Mouse (Mus musculus) kidney, adult 2 months (tissue): ENCODE results near the gene Npas3. TPM values are rescaled to one million over a fixed set of nuclear protein-coding genes. Genes with fewer than 3 reads are reported as not detected.

Experiments used
- DNase-seq: peaks from one replicate; pipeline ENCODE4 v3.0.0; 2021
- H3K27ac ChIP-seq: fragments of 200-500 bp; 2 replicates; pipeline ENCODE4 v1.5.1; 2012; ENCODE audit warnings: low read depth, low read length, control low read depth, inconsistent platforms; ENCODE audit not compliant: insufficient read depth
- H3K27me3 ChIP-seq: fragments of 200-500 bp; replicated peaks from 2 replicates; pipeline ENCODE4 v1.6.1; 2012; ENCODE audit warnings: mild to moderate bottlenecking, moderate library complexity, low read length, inconsistent platforms; ENCODE audit not compliant: control insufficient read depth, insufficient read depth
- H3K36me3 ChIP-seq: fragments of 200-500 bp; 2 replicates; pipeline ENCODE4 v1.6.1; 2012; ENCODE audit warnings: mild to moderate bottlenecking, moderate library complexity, low read length, inconsistent platforms; ENCODE audit not compliant: control insufficient read depth, insufficient read depth
- H3K4me1 ChIP-seq: fragments of 200-500 bp; 2 replicates; pipeline ENCODE4 v1.6.1; 2011; ENCODE audit warnings: low read length; ENCODE audit not compliant: control insufficient read depth, insufficient read depth
- H3K4me3 ChIP-seq: fragments of 200-500 bp; 2 replicates; pipeline ENCODE4 v1.5.1; 2011; ENCODE audit warnings: mild to moderate bottlenecking, low read depth, low read length, control low read depth; ENCODE audit not compliant: insufficient read depth
- CTCF ChIP-seq: fragments of 200-500 bp; conservative IDR thresholded peaks from 2 replicates; pipeline ENCODE4 v1.5.1; 2011; ENCODE audit warnings: low read depth, mild to moderate bottlenecking, control low read depth, low read length, moderate library complexity, mixed read lengths; ENCODE audit not compliant: insufficient read depth, insufficient read length
- POLR2A ChIP-seq: fragments of 200-500 bp; IDR thresholded peaks from one replicate; pipeline ENCODE4 v1.6.1; 2011; ENCODE audit warnings: low read depth, low read length, control low read depth
- WGBS: fragments of 180-500 bp; shearing (Covaris S2); methylation state at CpG from one replicate; pipeline ENCODE4 v1.1.7; 2018; 5-methylcytosine and 5-hydroxymethylcytosine counted together
- polyA plus RNA-seq: library from polyadenylated mRNA; depleted of rRNA; stranded (reverse); fragments of >200 nt; gene quantifications from 2 replicates; pipeline ENCODE4 v1.2.3, GENCODE M21; 2012

Gene Npas3
- polyA plus RNA-seq, 1 experiment, result 0.11 TPM

DNA sequence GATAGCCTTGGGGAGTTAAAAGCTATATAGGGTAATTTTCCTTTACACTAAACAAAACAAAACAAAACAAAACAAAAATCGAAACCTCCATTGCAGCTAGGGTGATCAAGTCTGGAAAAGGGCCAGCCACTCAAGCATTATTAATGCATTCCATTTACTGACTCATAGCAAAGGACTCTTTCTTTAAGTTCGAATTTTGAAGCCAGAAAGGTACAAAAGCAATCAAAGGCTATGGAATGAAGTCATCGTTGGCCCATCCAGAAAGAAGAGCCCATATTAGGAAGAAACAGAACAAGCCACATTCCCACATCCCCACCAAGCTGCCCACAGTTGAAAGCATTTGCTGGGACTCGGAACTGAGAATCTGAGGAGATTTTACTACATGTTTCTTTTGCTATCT is 640.1 kb downstream of the Npas3 start:
- TF ChIP-seq POLR2A, result no peak
- no peak for TF ChIP-seq CTCF
- no peaks in the 10 kb centered on the region for H3K4me1 ChIP-seq
- WGBS, result 60% methylated on average over 4 of the region's 4 CpGs
- no peak overlapping the region for H3K27ac ChIP-seq
- no peak for DNase-seq
- no peak overlapping the region for H3K4me3 ChIP-seq
- H3K27me3 ChIP-seq, result 0 out of 2 replicates have a peak, but pooled peaks cover 1% of the 10 kb centered on the region
- H3K36me3 ChIP-seq, result no peaks in the 10 kb centered on the region

DNA sequence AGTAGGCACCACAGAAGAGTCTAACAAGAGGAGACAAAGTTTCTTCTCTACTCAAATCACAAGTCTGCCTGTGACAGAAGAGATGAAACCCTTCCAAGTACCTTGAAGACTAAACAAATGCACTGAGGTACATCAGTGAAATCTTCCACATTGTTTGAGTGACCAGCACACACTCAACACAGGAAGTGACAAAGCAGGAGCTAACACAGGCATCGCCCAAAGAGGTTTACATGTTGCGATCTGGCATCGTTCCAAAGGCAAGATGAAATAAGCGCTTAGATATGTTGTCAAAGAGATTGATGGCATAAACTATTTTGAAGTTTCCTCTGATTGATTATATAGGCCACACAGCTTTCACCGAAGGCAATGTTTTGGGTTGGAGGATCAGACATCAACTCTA is 647.4 kb downstream of the Npas3 start:
- TF ChIP-seq POLR2A, result no peak
- no peak for TF ChIP-seq CTCF
- no peak overlapping the region for H3K4me3 ChIP-seq
- no peak for DNase-seq
- H3K4me1 ChIP-seq, result no peaks in the 10 kb centered on the region
- no peaks in the 10 kb centered on the region for H3K27me3 ChIP-seq
- no peaks in the 10 kb centered on the region for H3K36me3 ChIP-seq
- no peak overlapping the region for H3K27ac ChIP-seq
- 85% methylated on average over 5 of the region's 5 CpGs for WGBS

DNA sequence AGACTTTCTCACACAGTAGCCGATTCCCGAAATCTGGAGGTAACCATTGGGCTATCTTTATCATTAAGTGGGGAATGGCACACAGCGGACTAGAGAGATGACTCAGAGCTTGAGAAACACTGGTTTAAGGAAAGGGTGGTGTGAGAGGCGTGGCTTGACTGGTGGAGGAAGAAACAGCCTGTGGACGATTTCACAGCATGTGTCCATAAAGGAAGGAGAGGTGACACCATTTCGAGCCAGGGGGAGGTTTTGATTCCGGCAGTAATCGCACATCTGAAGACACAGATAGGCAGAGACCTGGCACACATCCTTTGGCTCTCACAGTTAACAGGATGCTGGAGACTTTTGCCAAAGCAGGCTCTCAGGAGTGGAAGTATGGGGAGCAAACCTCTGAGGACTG is 660.3 kb downstream of the Npas3 start:
- H3K27me3 ChIP-seq, result no peaks in the 10 kb centered on the region
- H3K4me1 ChIP-seq, result no peaks in the 10 kb centered on the region
- H3K27ac ChIP-seq, result no peak overlapping the region
- no peaks in the 10 kb centered on the region for H3K36me3 ChIP-seq
- no peak for DNase-seq
- TF ChIP-seq POLR2A (no peak), CTCF (no peak)
- WGBS, result 73% methylated on average over 8 of the region's 8 CpGs
- no peak overlapping the region for H3K4me3 ChIP-seq

DNA sequence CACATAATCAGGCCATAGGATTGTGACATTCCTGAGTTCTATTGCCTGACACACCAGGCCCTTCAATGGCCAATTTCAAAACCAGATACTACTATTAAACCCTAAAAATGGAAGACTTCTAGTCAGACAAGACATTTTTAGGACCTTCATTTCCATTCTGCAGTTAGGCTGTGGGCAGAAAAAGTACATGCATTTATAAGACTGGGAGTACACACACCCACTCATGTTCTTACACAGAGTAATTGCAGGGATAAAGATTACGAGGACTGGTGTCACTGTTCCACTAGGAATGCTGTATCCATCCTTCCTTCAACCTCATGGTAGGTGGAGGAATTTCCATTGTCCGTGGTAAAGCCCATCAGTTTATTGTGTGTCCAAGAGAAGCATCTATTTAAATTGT is 661.7 kb downstream of the Npas3 start:
- H3K36me3 ChIP-seq, result no peaks in the 10 kb centered on the region
- 78% methylated on average over 2 of the region's 2 CpGs for WGBS
- H3K27ac ChIP-seq, result no peak overlapping the region
- no peaks in the 10 kb centered on the region for H3K4me1 ChIP-seq
- H3K4me3 ChIP-seq, result no peak overlapping the region
- DNase-seq, result no peak
- TF ChIP-seq POLR2A (no peak), CTCF (no peak)
- no peaks in the 10 kb centered on the region for H3K27me3 ChIP-seq

DNA sequence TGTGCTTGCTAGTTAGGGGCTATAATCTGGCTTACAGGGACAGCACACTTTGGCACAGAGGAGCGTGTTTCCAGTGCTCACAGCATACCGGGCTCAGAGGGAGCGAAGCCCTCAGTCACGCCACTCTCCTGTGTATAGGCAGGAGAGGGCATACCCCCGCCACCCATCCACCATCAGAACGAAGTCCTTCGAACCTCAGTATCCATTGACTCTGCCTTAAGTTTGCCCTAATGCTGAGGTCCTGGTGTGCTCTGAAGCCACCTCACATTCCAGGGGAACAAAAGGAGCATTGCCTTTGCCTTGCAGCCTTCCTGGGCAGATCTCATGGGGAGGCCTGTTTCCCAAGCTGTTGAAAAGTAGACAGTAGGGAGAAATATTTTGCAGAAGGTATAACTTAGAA is 673.7 kb downstream of the Npas3 start:
- no peak for DNase-seq
- Histone ChIP-seq H3K4me3 (no peak overlapping the region), H3K4me1 (no peaks in the 10 kb centered on the region), H3K27me3 (no peaks in the 10 kb centered on the region), H3K36me3 (no peaks in the 10 kb centered on the region), H3K27ac (no peak overlapping the region)
- TF ChIP-seq POLR2A (no peak), CTCF (no peak)
- 96% methylated on average over 7 of the region's 7 CpGs for WGBS

DNA sequence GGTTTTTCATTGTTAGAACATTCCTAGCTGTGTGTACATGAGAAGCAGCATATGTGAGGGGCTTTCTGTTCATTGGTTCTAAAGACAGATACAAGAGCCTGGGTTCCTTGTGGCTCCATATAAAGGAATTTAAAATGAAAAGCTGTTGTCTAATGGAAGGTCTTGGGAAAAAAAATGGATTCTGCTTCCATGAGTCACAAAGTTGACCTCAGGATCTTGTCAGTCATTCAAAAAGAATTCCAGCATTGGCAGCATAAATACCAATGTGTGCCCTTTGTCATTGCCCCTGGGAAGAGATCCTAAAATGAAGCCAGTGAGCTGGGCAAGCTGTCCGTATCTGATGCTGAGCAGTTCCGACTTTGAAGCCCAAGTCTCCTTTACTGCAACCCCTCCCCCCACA is 700.3 kb downstream of the Npas3 start:
- H3K4me1 ChIP-seq, result no peaks in the 10 kb centered on the region
- no peak overlapping the region for H3K27ac ChIP-seq
- no peaks in the 10 kb centered on the region for H3K27me3 ChIP-seq
- H3K4me3 ChIP-seq, result no peak overlapping the region
- H3K36me3 ChIP-seq, result no peaks in the 10 kb centered on the region
- 88% methylated on average over 2 of the region's 2 CpGs for WGBS
- TF ChIP-seq CTCF (no peak), POLR2A (no peak)
- DNase-seq, result no peak

DNA sequence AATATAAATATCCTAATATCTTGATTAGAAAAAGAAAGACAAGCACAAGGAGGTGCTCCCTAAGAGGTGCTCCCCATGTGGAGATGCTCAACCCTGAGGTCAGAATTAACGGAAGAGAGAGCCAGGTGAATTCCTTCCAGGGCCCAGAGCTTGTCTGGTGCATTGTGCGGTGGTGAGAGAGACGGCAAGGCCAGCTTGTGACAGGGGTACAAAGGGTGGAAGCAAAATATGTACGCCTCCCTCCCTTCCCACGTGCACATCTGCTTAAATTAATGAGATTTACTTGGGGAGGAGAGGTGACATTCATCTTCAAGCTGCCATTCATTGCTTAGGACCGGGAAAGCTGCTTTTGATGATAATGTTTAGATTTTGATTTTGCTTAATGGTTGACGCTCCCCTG is 713.5 kb downstream of the Npas3 start:
- H3K4me1 ChIP-seq, result no peaks in the 10 kb centered on the region
- no peak overlapping the region for H3K27ac ChIP-seq
- H3K36me3 ChIP-seq, result no peaks in the 10 kb centered on the region
- no peak for DNase-seq
- TF ChIP-seq CTCF (no peak), POLR2A (no peak)
- 63% methylated on average over 7 of the region's 7 CpGs for WGBS
- H3K27me3 ChIP-seq, result no peaks in the 10 kb centered on the region; the same call in 1 of the 2 replicates
- H3K4me3 ChIP-seq, result no peak overlapping the region

DNA sequence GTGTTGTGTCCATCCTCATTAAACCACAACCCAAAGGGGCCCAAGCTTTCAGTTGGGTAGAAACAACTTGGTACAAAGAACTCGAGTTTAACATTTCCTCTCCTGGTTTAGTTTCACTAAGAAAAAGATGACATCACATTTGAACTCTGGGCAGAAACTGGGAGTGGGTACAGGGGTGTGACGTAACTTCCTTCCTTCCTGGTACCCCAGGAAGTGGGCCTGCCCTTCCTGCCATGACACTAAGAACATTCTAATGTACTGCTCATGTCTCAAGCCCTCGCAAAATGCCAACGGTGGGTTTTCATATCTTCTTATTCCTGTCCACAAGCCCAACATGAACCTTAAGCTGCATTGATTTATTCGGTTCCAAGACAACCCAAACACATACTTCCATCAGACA is 715.1 kb downstream of the Npas3 start:
- no peak overlapping the region for H3K4me3 ChIP-seq
- no peaks in the 10 kb centered on the region for H3K36me3 ChIP-seq
- no peak for DNase-seq
- H3K27ac ChIP-seq, result no peak overlapping the region
- no peaks in the 10 kb centered on the region for H3K4me1 ChIP-seq
- no peak for TF ChIP-seq POLR2A
- no peak for TF ChIP-seq CTCF
- WGBS, result 78% methylated on average over 5 of the region's 5 CpGs
- H3K27me3 ChIP-seq, result no peaks in the 10 kb centered on the region; the same call in 1 of the 2 replicates
